Mouse (Mus musculus) Patski (cell line): ENCODE results near the gene Mff. TPM values are rescaled to one million over a fixed set of nuclear protein-coding genes. Genes with fewer than 3 reads are reported as not detected.

ENCODE experiments used
- ATAC-seq: fragments of 100-300 bp; one replicate; pipeline ENCODE4 v1.8.0; 2021
- CTCF ChIA-PET: fragments of 350-600 bp; sonication (Branson Sonifier 250); formaldehyde crosslinking; loops from one replicate; lab custom pipeline; 2022; ENCODE audit warnings: inconsistent platforms; lab: Charles Lee
- POLR2A ChIA-PET: fragments of 350-600 bp; sonication (Branson Sonifier 250); formaldehyde crosslinking; loops from one replicate; lab custom pipeline; 2022; ENCODE audit warnings: antibody characterized with exemption, inconsistent platforms; lab: Charles Lee
- DNase-seq: peaks from one replicate; pipeline ENCODE4 v3.0.0-alpha.2; 2011; ENCODE audit warnings: low read depth, low spot score
- H3K27me3 ChIP-seq: fragments of 371-371 bp; one replicate; pipeline ENCODE4 v1.5.1; 2021
- CTCF ChIP-seq: fragments of 100-300 bp; IDR thresholded peaks from one replicate; pipeline ENCODE4 v1.5.1; 2021
- in situ Hi-C: fragments of 300-500 bp; cut with MboI; formaldehyde crosslinking; loops from 3 replicates; pipeline ENCODE4 v1.11.1; 2018; ENCODE audit warnings: low pct_unique_long_range_greater_than_20kb, mixed read lengths
- polyA plus RNA-seq: library from polyadenylated mRNA; unstranded; gene quantifications from one replicate; pipeline ENCODE4 v1.2.3, GENCODE M21; 2021

The Mff gene
- polyA plus RNA-seq, 1 experiment from 2014 or later: 219 TPM

DNA sequence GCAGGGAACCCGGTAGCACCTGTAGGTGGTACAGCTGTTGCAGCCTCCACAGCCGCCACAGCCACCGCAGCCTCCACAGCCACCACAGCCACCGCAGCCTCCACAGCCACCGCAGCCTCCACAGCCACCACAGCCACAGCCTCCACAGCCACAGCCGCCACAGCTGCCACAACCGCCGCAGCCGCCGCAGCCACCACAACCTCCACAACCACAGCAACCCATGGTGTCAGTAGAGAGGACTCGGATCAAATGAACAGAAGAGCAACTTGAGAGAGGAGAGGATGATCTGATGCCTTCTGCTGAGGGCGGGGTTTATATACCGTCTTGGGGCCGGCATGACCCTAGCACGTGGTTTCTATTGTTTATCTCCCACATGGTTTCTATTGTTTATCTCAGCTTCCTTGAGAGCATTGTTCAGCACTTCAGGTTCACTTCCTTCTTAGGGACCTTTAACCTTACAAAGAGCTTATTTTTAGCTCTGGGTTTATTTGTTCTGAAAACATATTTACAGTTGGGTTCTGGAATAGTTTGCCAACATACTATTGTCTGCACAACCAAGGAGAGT lies 46.4 kb downstream of the Mff start, which contains the start of gene Gm47791:
Gene Gm47791, minus strand, starts transcription at position 222 of the 565 bp plus-strand sequence.
- in situ Hi-C loops: no loop called here
- ATAC-seq: no peak
- CTCF ChIA-PET: no interaction called here
- no peak for TF ChIP-seq CTCF
- no peaks in the 10 kb centered on the region for H3K27me3 ChIP-seq
- POLR2A ChIA-PET: no interaction called here
- DNase-seq: no peak

- TF ChIP-seq CTCF: no peak
- ATAC-seq (no peak), DNase-seq (no peak)
- H3K27me3 ChIP-seq: no peaks in the 10 kb centered on the region
- ChIA-PET POLR2A (interaction anchor here (0.6 kb wide), 1 partner anchor 129 kb away, joined by 3 read pairs; no protein-coding TSS in a partner anchor), CTCF (no interaction called here)
- in situ Hi-C loops: no loop called here
These were observed 47.7 kb downstream of the Mff start for GRCm38 (mm10) chr1:82772428-82772827.

- ChIA-PET POLR2A (no interaction called here), CTCF (no interaction called here)
- TF ChIP-seq CTCF: no peak
- DNase-seq (no peak), ATAC-seq (no peak)
- no peaks in the 10 kb centered on the region for H3K27me3 ChIP-seq
- in situ Hi-C loops: no loop called here
These were observed 48.5 kb downstream of the Mff start for GRCm38 (mm10) chr1:82773208-82773607.

- CTCF ChIA-PET: no interaction called here
These were observed 50.6 kb downstream of the Mff start for GRCm38 (mm10) chr1:82775293-82775692.

GRCm38 (mm10) chr1:82779388-82779966 lies 54.8 kb downstream of the Mff start:
- no peak for DNase-seq
- no peaks in the 10 kb centered on the region for H3K27me3 ChIP-seq
- ATAC-seq: no peak
- no peak for TF ChIP-seq CTCF
- ChIA-PET CTCF (interaction anchor here (0.9 to 1.6 kb wide), 5 partner anchors 8 to 208 kb away, joined by 3 to 4 read pairs (median 4); no protein-coding TSS in a partner anchor), POLR2A (no interaction called here)
- in situ Hi-C loops: loop anchor here (25.0 kb wide), 1 partner anchor 808 kb away; no protein-coding TSS in a partner anchor

More at GRCm38 (mm10) chr1:82775293-82775692, 50.6 kb downstream of the Mff start:
- DNase-seq (no peak), ATAC-seq (no peak)
- no peaks in the 10 kb centered on the region for H3K27me3 ChIP-seq
- POLR2A ChIA-PET: no interaction called here
- TF ChIP-seq CTCF: no peak
- in situ Hi-C loops: loop anchor here (25.0 kb wide), 1 partner anchor 812 kb away; no protein-coding TSS in a partner anchor

DNA sequence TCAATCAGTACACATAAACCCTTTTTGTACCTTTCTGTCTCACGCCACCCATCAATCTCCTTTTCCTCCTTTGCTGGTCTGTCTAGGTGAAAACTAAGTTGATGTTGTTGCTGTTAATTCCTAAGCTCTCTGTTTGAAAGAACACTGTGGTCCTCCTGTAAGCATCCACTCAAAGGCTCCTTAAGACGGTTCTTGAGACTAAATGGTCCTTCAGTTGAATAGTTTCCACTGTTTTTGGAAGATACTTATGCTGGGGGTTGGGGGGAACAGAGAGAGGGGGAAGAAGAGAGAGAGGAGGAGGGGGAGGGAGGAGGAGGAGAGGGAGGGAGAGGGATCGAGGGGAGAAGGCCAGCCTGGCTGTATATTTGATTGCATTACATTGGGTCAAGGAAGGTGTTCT lies 58.9 kb downstream of the Mff start:
- DNase-seq (no peak), ATAC-seq (no peak)
- ChIA-PET CTCF (interaction anchor here (1.6 kb wide), 1 partner anchor 20 kb away, joined by 4 read pairs; no protein-coding TSS in a partner anchor), POLR2A (no interaction called here)
- no peak for TF ChIP-seq CTCF
- H3K27me3 ChIP-seq: no peaks in the 10 kb centered on the region
- in situ Hi-C loops: loop anchor here (10.0 to 25.0 kb wide), 2 partner anchors 804 to 931 kb away; no protein-coding TSS in a partner anchor

- ATAC-seq: no peak
These were observed 60.9 kb downstream of the Mff start for GRCm38 (mm10) chr1:82785546-82785945.

DNA sequence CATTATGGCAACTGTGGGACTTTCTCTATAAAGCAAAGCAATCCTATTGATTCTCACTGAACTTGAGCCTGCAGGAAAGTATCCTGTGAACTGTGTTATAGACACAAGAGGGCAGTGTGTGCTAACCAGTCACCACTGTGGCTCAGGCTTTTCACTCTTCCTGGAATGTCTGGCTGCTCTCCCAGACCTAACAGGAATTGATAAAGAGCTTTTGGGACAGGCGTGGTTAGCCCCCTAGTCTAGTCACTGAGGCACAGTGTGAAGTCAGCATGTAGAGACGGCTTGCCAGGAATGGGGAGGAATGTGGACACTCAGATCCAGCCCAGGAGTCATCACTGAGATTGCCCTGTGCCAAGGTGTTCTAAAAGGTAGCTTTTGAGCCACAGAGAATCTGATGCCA lies 62.7 kb downstream of the Mff start:
- ChIA-PET CTCF (interaction anchor here (0.6 to 2.6 kb wide), 24 partner anchors 9 to 291 kb away, joined by 3 to 19 read pairs (median 4); partner anchors contain the start of gene Agfg1), POLR2A (interaction anchor here (1.0 kb wide), 2 partner anchors 52 to 200 kb away, joined by 3 to 8 read pairs; partner anchors contain the start of gene Agfg1)
- in situ Hi-C loops: loop anchor here (10.0 to 25.0 kb wide), 2 partner anchors 800 to 927 kb away; no protein-coding TSS in a partner anchor
- DNase-seq (no peak), ATAC-seq (peak; percentile 83)
- no peaks in the 10 kb centered on the region for H3K27me3 ChIP-seq
- peak; percentile 94 for TF ChIP-seq CTCF

More at GRCm38 (mm10) chr1:82785546-82785945, 60.9 kb downstream of the Mff start:
- no peak for DNase-seq
- TF ChIP-seq CTCF: no peak
- H3K27me3 ChIP-seq: no peaks in the 10 kb centered on the region
- in situ Hi-C loops: loop anchor here (10.0 to 25.0 kb wide), 2 partner anchors 802 to 929 kb away; no protein-coding TSS in a partner anchor
- CTCF ChIA-PET: interaction anchor here (2.6 kb wide), 2 partner anchors 11 to 202 kb away, joined by 11 to 19 read pairs; no protein-coding TSS in a partner anchor
- POLR2A ChIA-PET: no interaction called here

DNA sequence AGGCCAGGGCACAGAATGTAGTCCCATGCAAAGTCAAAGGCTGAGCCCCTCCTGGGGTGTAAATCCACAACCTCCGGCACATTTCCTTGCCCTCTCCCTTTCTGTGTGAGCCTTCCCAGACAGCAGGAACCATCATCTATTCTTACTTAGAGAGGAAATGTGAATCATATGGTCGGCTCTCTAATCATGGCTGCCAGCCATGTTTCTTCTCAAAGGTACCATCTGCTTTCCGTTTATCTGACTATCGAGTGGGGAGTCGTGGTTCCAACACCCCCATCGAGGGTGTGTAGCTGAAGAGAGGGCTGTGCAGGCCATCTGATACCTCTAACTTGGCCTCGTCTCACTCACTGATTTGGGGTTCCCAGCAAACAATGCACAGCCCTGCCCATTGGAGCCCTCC lies 63.4 kb downstream of the Mff start:
- H3K27me3 ChIP-seq: no peaks in the 10 kb centered on the region
- ChIA-PET POLR2A (interaction anchor here (1.0 kb wide), 2 partner anchors 51 to 199 kb away, joined by 3 to 8 read pairs; partner anchors contain the start of gene Agfg1), CTCF (interaction anchor here (0.7 to 2.6 kb wide), 23 partner anchors 8 to 290 kb away, joined by 3 to 19 read pairs (median 4); partner anchors contain the start of gene Agfg1)
- in situ Hi-C loops: loop anchor here (10.0 to 25.0 kb wide), 2 partner anchors 799 to 927 kb away; no protein-coding TSS in a partner anchor
- DNase-seq (no peak), ATAC-seq (no peak)
- TF ChIP-seq CTCF: no peak

GRCm38 (mm10) chr1:82791105-82791504 lies 66.4 kb downstream of the Mff start:
- CTCF ChIA-PET: interaction anchor here (0.6 kb wide), 1 partner anchor 197 kb away, joined by 3 read pairs; no protein-coding TSS in a partner anchor
- no peak for ATAC-seq
- POLR2A ChIA-PET: no interaction called here
- no peaks in the 10 kb centered on the region for H3K27me3 ChIP-seq
- no peak for DNase-seq
- no peak for TF ChIP-seq CTCF
- in situ Hi-C loops: loop anchor here (5.0 to 25.0 kb wide), 3 partner anchors 54 to 796 kb away; no protein-coding TSS in a partner anchor
